Mouse (Mus musculus) small intestine, adult 2 months (tissue): ENCODE data around the gene Slc12a5.
A peak's percentile ranks its signal among the peaks of the same experiment; 100 is the strongest.

Experiments
- CTCF ChIP-seq: fragments of 200-500 bp; IDR thresholded peaks from 2 replicates; pipeline ENCODE4 v1.5.1; 2012; ENCODE audit warnings: low read depth, mild to moderate bottlenecking, control low read depth, inconsistent platforms, low read length, moderate library complexity, mixed read lengths; ENCODE audit not compliant: insufficient replicate concordance, insufficient read length; ENCODE audit errors: extremely low read depth
- POLR2A ChIP-seq: fragments of 200-500 bp; IDR thresholded peaks from 2 replicates; pipeline ENCODE4 v1.6.1; 2012; ENCODE audit warnings: low read depth, mild to moderate bottlenecking, control low read depth, inconsistent platforms, low read length, moderate library complexity

- TF ChIP-seq CTCF, result 0 out of 2 replicates have a peak, but pooled peaks have one; percentile 9
- TF ChIP-seq POLR2A, result no peak
Observed at GRCm38 (mm10) chr2:164957548-164958315, 2.9 kb upstream of the Slc12a5 start.
